Mouse (Mus musculus) G1E (cell line): Measurements from ENCODE around the gene Sptlc2.

Source experiments
- CTCF ChIP-seq: IDR thresholded peaks from 2 replicates; pipeline ENCODE4 v1.5.1; 2012; ENCODE audit warnings: low read depth, low read length, inconsistent platforms, mixed read lengths
- GATA1 ChIP-seq: IDR thresholded peaks from 2 replicates; pipeline ENCODE4 v1.6.1; 2012; ENCODE audit warnings: borderline replicate concordance, low read length, inconsistent platforms, mixed read lengths
- TAL1 ChIP-seq: conservative IDR thresholded peaks from 2 replicates; pipeline ENCODE4 v1.6.1; 2012; ENCODE audit warnings: low read depth, low read length, inconsistent platforms, mixed read lengths

GRCm38 (mm10) chr12:87379496-87379895 lies 8.7 kb downstream of the Sptlc2 start:
- TF ChIP-seq GATA1 (no peak), CTCF (no peak), TAL1 (no peak)
